Comparison of ENCODE assay signal across 8 mouse cellular contexts in the genomic region with DNA sequence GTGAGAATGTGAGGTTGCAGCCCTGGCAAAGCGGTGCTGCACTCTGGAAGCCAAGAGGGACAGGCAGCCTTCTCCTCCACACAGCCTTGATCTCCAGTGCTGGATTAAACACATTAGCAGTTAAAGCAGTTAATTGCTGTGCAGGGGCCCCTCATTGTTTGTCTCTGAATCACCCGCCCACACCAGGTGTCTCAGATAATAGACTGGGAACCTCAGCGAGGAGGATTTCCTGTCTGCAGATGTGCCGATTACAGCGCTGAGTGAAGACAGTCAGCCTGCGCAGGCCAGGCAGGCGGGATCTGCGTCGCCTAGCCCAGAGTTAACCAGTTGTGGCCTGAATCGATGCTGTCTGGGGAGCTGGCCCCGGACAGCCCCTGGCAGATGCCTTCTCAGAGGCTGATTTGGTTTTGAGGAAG. TPM values are rescaled to one million over a fixed set of nuclear protein-coding genes. Genes with fewer than 3 reads are reported as not detected.
DNase-seq lines count a peak whose midpoint lies in the region; ATAC-seq and TF ChIP-seq lines count a peak whose summit lies in the region.

No protein-coding gene starts in this region.

- TF ChIP-seq POLR2A in limb, embryonic 14.5 days (IDR thresholded peaks at IDR 0.05; ENCODE audit: borderline replicate concordance, extremely low read depth, insufficient read depth, insufficient read length): no peak

- peak overlapping the region; percentile 39 for H3K4me2 ChIP-seq in heart, embryonic 15.5 days
- H3K4me2 ChIP-seq in limb, embryonic 14.5 days (replicated peaks; ENCODE audit: low read depth, low read length, severe bottlenecking): 0 out of 2 replicates have a peak overlapping the region, but pooled peaks have one; percentile 20
- H3K4me2 ChIP-seq in midbrain, embryonic 16.5 days (ENCODE audit: low read length): peak overlapping the region; percentile 49

- H3K27ac ChIP-seq in heart, embryonic 15.5 days: peak overlapping the region; percentile 72
- H3K27ac ChIP-seq in limb, embryonic 14.5 days (replicated peaks; ENCODE audit: low read depth, low read length): no peak overlapping the region
- peak overlapping the region; percentile 58 for H3K27ac ChIP-seq in midbrain, embryonic 16.5 days (ENCODE audit: low read length)

- no peaks in the 10 kb centered on the region for H3K9me3 ChIP-seq in heart, embryonic 15.5 days (replicated peaks)
- no peaks in the 10 kb centered on the region for H3K9me3 ChIP-seq in limb, embryonic 14.5 days (ENCODE audit: control insufficient read depth, low read length)
- H3K9me3 ChIP-seq in midbrain, embryonic 16.5 days (replicated peaks; ENCODE audit: control insufficient read depth, low read length, poor library complexity, severe bottlenecking): no peaks in the 10 kb centered on the region

- 20% methylated on average over 11 of the region's 11 CpGs for WGBS in heart, embryonic 15.5 days
- 9% methylated on average over 11 of the region's 11 CpGs for WGBS in limb, embryonic 14.5 days
- WGBS in midbrain, embryonic 16.5 days: 2% methylated on average over 11 of the region's 11 CpGs

- H3K36me3 ChIP-seq in heart, embryonic 15.5 days: peaks cover 10% of the 10 kb centered on the region; the same call in 1 of the 2 replicates
- H3K36me3 ChIP-seq in limb, embryonic 14.5 days (ENCODE audit: control insufficient read depth, insufficient read depth, low read length): peaks cover 9% of the 10 kb centered on the region; the same call in 1 of the 2 replicates
- H3K36me3 ChIP-seq in midbrain, embryonic 16.5 days (ENCODE audit: control insufficient read depth, insufficient read depth, low read length): peaks cover 2% of the 10 kb centered on the region; the same call in 1 of the 2 replicates

- ATAC-seq in common myeloid progenitor, adult 5-6 weeks (replicated peaks; ENCODE audit: low read depth, poor library complexity, severe bottlenecking): peak; percentile 82
- peak; percentile 68 for ATAC-seq in heart, embryonic 15.5 days (replicated peaks; ENCODE audit: insufficient number of reproducible peaks, insufficient read depth, low FRiP score, low read depth)
- peak; percentile 71 for ATAC-seq in limb, embryonic 14.5 days (ENCODE audit: low FRiP score, low read depth)
- ATAC-seq in midbrain, embryonic 16.5 days: peak; percentile 85

- DNase-seq in layer of hippocampus, postnatal 10 days (ENCODE audit: low spot score in 2 of 2): peak; percentile 22 to 27
- DNase-seq in layer of hippocampus, adult 18-20 months (ENCODE audit: low spot score in 2 of 2): no peak
- peak; percentile 76 for DNase-seq in limb, embryonic 14.5 days (ENCODE audit: low spot score)
- peak; percentile 86 for DNase-seq in thymus, postnatal 25 days
- DNase-seq in cerebellum, adult 18-20 months: no peak

- H3K27me3 ChIP-seq in heart, embryonic 15.5 days: no peaks in the 10 kb centered on the region
- no peaks in the 10 kb centered on the region for H3K27me3 ChIP-seq in limb, embryonic 14.5 days (ENCODE audit: control insufficient read depth, insufficient read depth, low read length)
- H3K27me3 ChIP-seq in midbrain, embryonic 16.5 days (ENCODE audit: control insufficient read depth, insufficient read depth, low read depth, low read length): no peaks in the 10 kb centered on the region

- peak overlapping the region; percentile 28; the same call in 1 of the 2 replicates for H3K9ac ChIP-seq in heart, embryonic 15.5 days
- H3K9ac ChIP-seq in limb, embryonic 14.5 days (ENCODE audit: low read depth, low read length, severe bottlenecking): no peak overlapping the region
- peak overlapping the region; percentile 57 for H3K9ac ChIP-seq in midbrain, embryonic 16.5 days (ENCODE audit: low read depth, low read length)

- peak overlapping the region; percentile 14; the same call in 1 of the 2 replicates for H3K4me3 ChIP-seq in heart, embryonic 15.5 days
- no peak overlapping the region for H3K4me3 ChIP-seq in limb, embryonic 14.5 days (replicated peaks; ENCODE audit: low read length)
- peak overlapping the region; percentile 18; the same call in 1 of the 2 replicates for H3K4me3 ChIP-seq in midbrain, embryonic 16.5 days (ENCODE audit: low read depth, low read length)

- peaks cover 29% of the 10 kb centered on the region for H3K4me1 ChIP-seq in heart, embryonic 15.5 days (replicated peaks)
- H3K4me1 ChIP-seq in limb, embryonic 14.5 days (ENCODE audit: control insufficient read depth, insufficient read depth, low read length): peaks cover 25% of the 10 kb centered on the region
- peaks cover 18% of the 10 kb centered on the region for H3K4me1 ChIP-seq in midbrain, embryonic 16.5 days (ENCODE audit: control insufficient read depth, insufficient read depth, low read length)

RNA-seq across cellular contexts. Expression of a gene that starts 33.3 kb away (rescaled TPM):
- total RNA-seq in layer of hippocampus, postnatal 10 days (2021): 10 to 100 TPM; 55.3 to 59.8 TPM
- 10 to 100 TPM; 78.2 to 82.4 TPM for total RNA-seq in layer of hippocampus, adult 18-20 months (2021)
- total RNA-seq in common myeloid progenitor, adult 5-6 weeks (2017): 38.2 and 44.2 TPM in 2 replicates
- 113 and 129 TPM in 2 replicates for polyA plus RNA-seq in heart, embryonic 15.5 days (2015; fragmentation: Nextera tagmentation; extraction: Ambion mirVana)
- polyA plus RNA-seq in limb, embryonic 14.5 days (2012; rRNA removed): 84.5 and 110 TPM in 2 replicates
- 82.4 and 92.3 TPM in 2 replicates for polyA plus RNA-seq in limb, embryonic 14.5 days (2014; fragmentation: Nextera tagmentation; extraction: Ambion mirVana)
- 96.6 and 112 TPM in 2 replicates for polyA plus RNA-seq in midbrain, embryonic 16.5 days (2015; fragmentation: Nextera tagmentation; extraction: Ambion mirVana)

RNA-seq across cellular contexts. Expression of a gene that starts 33.8 kb away (rescaled TPM):
- 10 to 100 TPM; 22.1 to 28.4 TPM for total RNA-seq in layer of hippocampus, postnatal 10 days (2021)
- total RNA-seq in layer of hippocampus, adult 18-20 months (2021): 10 to 100 TPM; 15.3 to 22.4 TPM
- total RNA-seq in common myeloid progenitor, adult 5-6 weeks (2017): 50.3 and 66.4 TPM in 2 replicates
- 35.3 and 37.7 TPM in 2 replicates for polyA plus RNA-seq in heart, embryonic 15.5 days (2015; fragmentation: Nextera tagmentation; extraction: Ambion mirVana)
- 13.4 and 14.1 TPM in 2 replicates for polyA plus RNA-seq in limb, embryonic 14.5 days (2012; rRNA removed)
- 13.6 and 18.4 TPM in 2 replicates for polyA plus RNA-seq in limb, embryonic 14.5 days (2014; fragmentation: Nextera tagmentation; extraction: Ambion mirVana)
- polyA plus RNA-seq in midbrain, embryonic 16.5 days (2015; fragmentation: Nextera tagmentation; extraction: Ambion mirVana): 36.6 and 37.0 TPM in 2 replicates

RNA-seq across cellular contexts. Expression of a gene that starts 38.5 kb away (rescaled TPM):
- 1 to 10 TPM; 6.9 to 7.4 TPM for total RNA-seq in layer of hippocampus, postnatal 10 days (2021)
- 1 to 10 TPM; 6.3 to 6.9 TPM for total RNA-seq in layer of hippocampus, adult 18-20 months (2021)
- total RNA-seq in common myeloid progenitor, adult 5-6 weeks (2017): 4.5 and 5.0 TPM in 2 replicates
- 9.3 and 11.2 TPM in 2 replicates for polyA plus RNA-seq in heart, embryonic 15.5 days (2015; fragmentation: Nextera tagmentation; extraction: Ambion mirVana)
- 16.1 and 19.0 TPM in 2 replicates for polyA plus RNA-seq in limb, embryonic 14.5 days (2012; rRNA removed)
- 20.2 and 23.2 TPM in 2 replicates for polyA plus RNA-seq in limb, embryonic 14.5 days (2014; fragmentation: Nextera tagmentation; extraction: Ambion mirVana)
- polyA plus RNA-seq in midbrain, embryonic 16.5 days (2015; fragmentation: Nextera tagmentation; extraction: Ambion mirVana): 16.5 and 17.6 TPM in 2 replicates

RNA-seq across cellular contexts. Expression of a gene that starts 38.7 kb away (rescaled TPM):
- 10 to 100 TPM in 1 of 2 experiments, 1 to 10 TPM in 1; 9.1 to 10.0 TPM for total RNA-seq in layer of hippocampus, postnatal 10 days (2021)
- total RNA-seq in layer of hippocampus, adult 18-20 months (2021): 1 to 10 TPM; 9.2 to 9.7 TPM
- total RNA-seq in common myeloid progenitor, adult 5-6 weeks (2017): 0.49 and 5.9 TPM in 2 replicates
- polyA plus RNA-seq in heart, embryonic 15.5 days (2015; fragmentation: Nextera tagmentation; extraction: Ambion mirVana): 1.8 and 2.7 TPM in 2 replicates
- polyA plus RNA-seq in limb, embryonic 14.5 days (2012; rRNA removed): 16.6 and 22.0 TPM in 2 replicates
- polyA plus RNA-seq in limb, embryonic 14.5 days (2014; fragmentation: Nextera tagmentation; extraction: Ambion mirVana): 4.3 and 4.5 TPM in 2 replicates
- 3.3 and 3.5 TPM in 2 replicates for polyA plus RNA-seq in midbrain, embryonic 16.5 days (2015; fragmentation: Nextera tagmentation; extraction: Ambion mirVana)

Comparison
In these comparisons a context has a peak if more than half of its experiments do, and no peak if none do; other contexts are left out.
1. DNase-seq: peak in layer of hippocampus, postnatal 10 days (2 of 2), limb, embryonic 14.5 days (single experiment) and thymus, postnatal 25 days (single experiment); none in layer of hippocampus, adult 18-20 months (0 of 2) and cerebellum, adult 18-20 months (0 of 2).
2. Peak in every context shown above with its lines, with median percentiles within 50 percentile points of each other: ATAC-seq and H3K4me2 ChIP-seq.